Mouse (Mus musculus): ENCODE measurements around the gene Mrpl9. TPM values are rescaled to one million over a fixed set of nuclear protein-coding genes. Genes with fewer than 3 reads are reported as not detected.

Mrpl9 gene
- polyA plus RNA-seq, 1 experiment from 2014 or later = 47.6 TPM

DNA sequence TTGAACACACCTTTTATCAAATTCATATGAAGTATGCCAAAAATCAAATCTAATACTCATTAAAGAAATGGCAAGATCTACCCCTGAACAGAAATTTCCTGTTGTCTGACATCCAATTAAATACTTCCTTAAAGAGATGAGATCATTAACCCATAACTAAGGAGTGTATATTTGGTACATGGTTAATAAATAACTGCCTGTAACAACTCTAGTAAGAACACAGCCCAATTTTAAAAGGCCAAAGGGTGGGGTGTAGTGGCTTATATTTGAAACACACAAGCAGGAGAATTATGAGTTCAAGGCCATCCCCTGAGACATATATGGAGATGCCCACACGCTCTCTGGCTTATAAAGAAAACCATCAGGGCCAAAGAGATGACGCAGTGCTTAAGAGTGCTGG is 6.3 kb downstream of the Mrpl9 start:
- Histone ChIP-seq H3K4me3 (ENCODE audit: low read depth, low read length) (no peak overlapping the region), H3K9ac (ENCODE audit: low read length) (no peak overlapping the region), H3K4me1 (replicated peaks; ENCODE audit: control insufficient read depth, insufficient read depth) (no peaks in the 10 kb centered on the region), H3K4me2 (replicated peaks; ENCODE audit: low read depth) (no peak overlapping the region), H3K9me3 (ENCODE audit: control insufficient read depth, low read length) (no peaks in the 10 kb centered on the region), H3K27me3 (ENCODE audit: control insufficient read depth, insufficient read depth, low read length) (no peaks in the 10 kb centered on the region), H3K36me3 (ENCODE audit: control insufficient read depth, insufficient read depth, low read length) (peaks cover 22% of the 10 kb centered on the region), H3K27ac (replicated peaks) (no peak overlapping the region)
- 91% methylated on average over 2 of the region's 2 CpGs for WGBS
- TF ChIP-seq EP300 (optimal IDR thresholded peaks at IDR 0.05) (no peak), CTCF (IDR thresholded peaks at IDR 0.05; ENCODE audit: low read depth) (no peak)
- ATAC-seq (ENCODE audit: low FRiP score, low TSS enrichment) (no peak), DNase-seq (ENCODE audit: low spot score) (no peak)

DNA sequence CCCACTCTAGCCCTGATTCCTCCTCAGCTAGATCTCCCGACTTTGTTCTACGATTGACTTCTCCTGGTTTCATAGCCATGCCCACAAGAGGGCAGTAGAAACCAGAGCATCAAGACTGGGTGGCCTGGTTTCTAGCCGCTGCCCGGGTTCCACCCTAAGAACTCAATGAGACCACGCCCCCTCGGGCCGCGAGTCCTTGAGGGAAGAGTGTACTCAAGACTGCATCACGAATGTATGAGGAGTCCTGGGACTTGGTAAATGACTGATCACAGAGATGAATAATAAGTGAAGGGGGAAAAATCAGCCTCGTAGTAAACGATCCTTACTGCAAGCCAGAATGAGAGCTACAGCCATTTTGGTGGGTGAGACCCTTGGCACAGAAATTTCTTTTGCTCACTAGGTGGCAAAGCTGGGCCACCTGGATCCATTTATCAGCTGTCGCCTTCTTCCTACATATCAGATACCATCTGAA is 13.4 kb downstream of the Mrpl9 start:
- no peak for TF ChIP-seq EP300 (optimal IDR thresholded peaks at IDR 0.05)
- peak; percentile 94 for TF ChIP-seq CTCF (IDR thresholded peaks at IDR 0.05; ENCODE audit: low read depth)
- Histone ChIP-seq H3K9ac (ENCODE audit: low read length) (no peak overlapping the region), H3K9me3 (ENCODE audit: control insufficient read depth, low read length) (no peaks in the 10 kb centered on the region), H3K4me3 (ENCODE audit: low read depth, low read length) (peak overlapping the region; percentile 15; the same call in 1 of the 2 replicates), H3K4me1 (replicated peaks; ENCODE audit: control insufficient read depth, insufficient read depth) (no peaks in the 10 kb centered on the region), H3K4me2 (replicated peaks; ENCODE audit: low read depth) (peak overlapping the region; percentile 42), H3K27me3 (ENCODE audit: control insufficient read depth, insufficient read depth, low read length) (no peaks in the 10 kb centered on the region), H3K27ac (replicated peaks) (no peak overlapping the region), H3K36me3 (ENCODE audit: control insufficient read depth, insufficient read depth, low read length) (no peaks in the 10 kb centered on the region)
- peak; percentile 92 for ATAC-seq (ENCODE audit: low FRiP score, low TSS enrichment)
- 2% methylated on average over 12 of the region's 12 CpGs for WGBS
- peak; percentile 92 for DNase-seq (ENCODE audit: low spot score)

DNA sequence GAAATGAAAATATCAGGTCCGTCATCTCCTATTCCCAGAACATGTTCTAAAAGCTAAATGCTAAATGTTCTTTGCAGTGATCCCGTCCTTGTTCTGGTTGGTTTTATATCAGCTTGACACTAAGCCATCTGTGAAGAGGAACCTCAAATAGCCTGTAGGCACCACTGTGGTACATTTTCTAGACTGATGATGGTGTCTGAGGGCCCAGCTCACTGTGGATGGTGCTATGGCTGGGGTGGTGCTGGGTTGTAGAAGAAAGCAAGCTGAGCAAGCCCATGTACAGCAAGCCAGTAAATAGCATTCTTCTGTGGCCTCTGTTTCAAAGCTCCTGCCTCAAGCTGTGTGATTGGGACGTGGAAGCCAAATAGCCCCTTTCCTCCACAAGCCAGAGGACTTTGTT is 13.9 kb downstream of the Mrpl9 start:
- H3K4me2 ChIP-seq (replicated peaks; ENCODE audit: low read depth) = no peak overlapping the region; the same call in 1 of the 2 replicates
- 78% methylated on average over 3 of the region's 3 CpGs for WGBS
- H3K4me1 ChIP-seq (replicated peaks; ENCODE audit: control insufficient read depth, insufficient read depth) = no peaks in the 10 kb centered on the region
- no peak overlapping the region for H3K27ac ChIP-seq (replicated peaks)
- H3K36me3 ChIP-seq (ENCODE audit: control insufficient read depth, insufficient read depth, low read length) = no peaks in the 10 kb centered on the region
- no peaks in the 10 kb centered on the region for H3K9me3 ChIP-seq (ENCODE audit: control insufficient read depth, low read length)
- H3K9ac ChIP-seq (ENCODE audit: low read length) = no peak overlapping the region
- DNase-seq (ENCODE audit: low spot score) (no peak), ATAC-seq (ENCODE audit: low FRiP score, low TSS enrichment) (no peak)
- H3K4me3 ChIP-seq (ENCODE audit: low read depth, low read length) = no peak overlapping the region
- H3K27me3 ChIP-seq (ENCODE audit: control insufficient read depth, insufficient read depth, low read length) = no peaks in the 10 kb centered on the region
- TF ChIP-seq EP300 (optimal IDR thresholded peaks at IDR 0.05) (no peak), CTCF (IDR thresholded peaks at IDR 0.05; ENCODE audit: low read depth) (no peak)

DNA sequence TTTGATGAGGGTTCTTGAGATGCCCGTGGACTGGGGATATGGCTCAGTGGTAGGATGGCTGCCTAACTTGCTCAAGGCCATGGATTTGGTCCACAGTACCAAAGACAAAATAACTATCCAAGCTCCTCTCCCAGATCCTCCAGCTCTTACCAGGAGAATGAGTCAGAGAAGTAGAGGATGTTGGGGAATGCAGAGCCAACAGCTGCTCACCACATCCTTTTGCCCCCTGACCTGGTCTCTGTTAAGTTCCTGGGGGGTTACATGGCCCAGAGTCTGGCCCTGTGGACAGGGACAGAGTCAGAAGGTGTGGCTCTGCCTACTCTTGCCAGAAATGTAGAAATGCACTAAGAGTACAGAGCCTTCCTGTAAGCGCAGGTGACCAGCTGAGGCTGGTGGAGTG is 16.7 kb downstream of the Mrpl9 start:
- no peak overlapping the region for H3K9ac ChIP-seq (ENCODE audit: low read length)
- ATAC-seq (ENCODE audit: low FRiP score, low TSS enrichment) = no peak
- H3K9me3 ChIP-seq (ENCODE audit: control insufficient read depth, low read length) = no peaks in the 10 kb centered on the region
- DNase-seq (ENCODE audit: low spot score) = no peak
- no peaks in the 10 kb centered on the region for H3K27me3 ChIP-seq (ENCODE audit: control insufficient read depth, insufficient read depth, low read length)
- TF ChIP-seq CTCF (IDR thresholded peaks at IDR 0.05; ENCODE audit: low read depth) (no peak), EP300 (optimal IDR thresholded peaks at IDR 0.05) (no peak)
- H3K27ac ChIP-seq (replicated peaks) = no peak overlapping the region
- H3K36me3 ChIP-seq (ENCODE audit: control insufficient read depth, insufficient read depth, low read length) = no peaks in the 10 kb centered on the region
- H3K4me1 ChIP-seq (replicated peaks; ENCODE audit: control insufficient read depth, insufficient read depth) = no peaks in the 10 kb centered on the region
- H3K4me2 ChIP-seq (replicated peaks; ENCODE audit: low read depth) = no peak overlapping the region
- no peak overlapping the region for H3K4me3 ChIP-seq (ENCODE audit: low read depth, low read length)
- WGBS = 83% methylated on average over 2 of the region's 2 CpGs

DNA sequence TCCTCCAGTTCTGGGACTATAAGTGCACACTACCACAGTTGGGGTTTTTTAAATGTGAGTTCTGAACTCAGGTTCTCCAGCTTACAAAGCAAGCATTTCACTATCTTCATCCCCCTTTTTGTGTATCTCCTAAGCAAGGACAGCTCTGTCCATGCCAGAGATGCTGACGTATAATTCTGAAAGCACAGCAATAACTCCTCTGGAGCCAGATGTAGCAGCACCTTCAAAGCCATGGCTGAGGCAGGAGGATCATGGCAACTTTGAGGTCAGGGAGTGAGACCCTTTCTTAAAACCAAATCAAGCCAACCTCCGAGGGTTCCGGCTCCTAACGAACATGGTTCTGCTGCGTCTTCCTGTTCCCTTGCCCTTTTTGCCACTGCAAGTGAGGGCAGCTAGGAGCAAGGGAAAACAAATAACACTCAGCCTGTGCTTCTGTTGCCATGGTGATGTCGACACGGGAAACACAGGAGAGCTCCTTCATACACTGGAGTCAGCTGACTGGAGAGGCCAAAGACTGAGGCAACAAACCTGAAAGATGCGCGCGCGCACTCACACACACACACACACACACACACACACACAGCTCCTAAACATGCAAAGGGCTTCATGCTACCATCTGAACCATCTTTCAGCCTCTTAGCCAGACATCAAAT is 20.9 kb downstream of the Mrpl9 start:
- peak; percentile 88 for ATAC-seq (ENCODE audit: low FRiP score, low TSS enrichment)
- WGBS = 55% methylated on average over 11 of the region's 11 CpGs

DNA sequence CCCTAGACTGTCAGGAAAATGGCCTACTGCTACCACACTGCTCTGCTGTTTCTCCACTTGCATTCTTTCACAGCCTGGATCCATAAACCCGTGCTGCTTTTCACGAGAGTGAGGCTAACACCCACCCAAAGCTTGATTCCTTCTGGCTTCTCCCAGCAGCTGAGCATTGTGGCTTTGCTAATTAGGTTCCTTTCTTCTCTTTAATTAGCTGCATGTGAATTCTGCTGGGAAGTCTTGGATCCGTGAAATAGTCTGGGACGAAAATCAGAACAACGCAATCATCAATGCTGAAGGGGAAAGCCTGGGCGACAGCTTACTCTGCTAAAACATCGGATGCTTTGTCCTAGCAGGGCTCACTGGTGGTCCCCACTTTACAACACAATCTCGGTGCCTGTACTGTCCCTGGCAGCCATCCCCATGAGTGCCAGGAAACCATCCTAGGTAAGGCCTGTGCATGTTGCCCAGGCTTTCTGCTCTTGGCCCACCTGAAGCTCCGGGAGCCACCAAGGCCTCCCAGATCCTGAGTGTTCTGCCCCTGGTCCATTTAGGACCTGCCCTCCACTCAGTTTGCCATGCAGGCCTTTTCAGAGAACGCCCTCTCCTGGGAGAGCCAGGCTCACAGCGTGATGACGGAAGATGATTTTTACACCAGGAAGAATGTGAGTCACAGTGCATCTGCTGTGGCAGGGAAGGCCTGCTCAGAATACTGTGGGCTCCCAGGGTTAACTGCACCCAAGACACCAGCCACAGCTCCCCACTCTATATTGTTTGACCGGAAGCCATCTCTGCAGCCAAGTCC is 22.7 kb downstream of the Mrpl9 start:
- Histone ChIP-seq H3K4me1 (replicated peaks; ENCODE audit: control insufficient read depth, insufficient read depth) (no peaks in the 10 kb centered on the region), H3K36me3 (ENCODE audit: control insufficient read depth, insufficient read depth, low read length) (no peaks in the 10 kb centered on the region), H3K27ac (replicated peaks) (no peak overlapping the region), H3K27me3 (ENCODE audit: control insufficient read depth, insufficient read depth, low read length) (no peaks in the 10 kb centered on the region), H3K9me3 (ENCODE audit: control insufficient read depth, low read length) (no peaks in the 10 kb centered on the region), H3K4me2 (replicated peaks; ENCODE audit: low read depth) (no peak overlapping the region), H3K4me3 (ENCODE audit: low read depth, low read length) (no peak overlapping the region), H3K9ac (ENCODE audit: low read length) (no peak overlapping the region)
- no peak for ATAC-seq (ENCODE audit: low FRiP score, low TSS enrichment)
- DNase-seq (ENCODE audit: low spot score) = no peak
- no peak for TF ChIP-seq CTCF (IDR thresholded peaks at IDR 0.05; ENCODE audit: low read depth)
- TF ChIP-seq EP300 (optimal IDR thresholded peaks at IDR 0.05) = no peak
- WGBS = 79% methylated on average over 13 of the region's 13 CpGs

More for the DNA sequence above, 20.9 kb downstream of the Mrpl9 start:
- no peak overlapping the region for H3K4me3 ChIP-seq (ENCODE audit: low read depth, low read length)
- H3K27me3 ChIP-seq (ENCODE audit: control insufficient read depth, insufficient read depth, low read length) = no peaks in the 10 kb centered on the region
- no peaks in the 10 kb centered on the region for H3K4me1 ChIP-seq (replicated peaks; ENCODE audit: control insufficient read depth, insufficient read depth)
- no peak overlapping the region for H3K4me2 ChIP-seq (replicated peaks; ENCODE audit: low read depth)
- no peaks in the 10 kb centered on the region for H3K9me3 ChIP-seq (ENCODE audit: control insufficient read depth, low read length)
- DNase-seq (ENCODE audit: low spot score) = peak; percentile 52
- no peak for TF ChIP-seq EP300 (optimal IDR thresholded peaks at IDR 0.05)
- TF ChIP-seq CTCF (IDR thresholded peaks at IDR 0.05; ENCODE audit: low read depth) = no peak
- H3K9ac ChIP-seq (ENCODE audit: low read length) = no peak overlapping the region; the same call in 1 of the 2 replicates
- H3K36me3 ChIP-seq (ENCODE audit: control insufficient read depth, insufficient read depth, low read length) = no peaks in the 10 kb centered on the region
- no peak overlapping the region for H3K27ac ChIP-seq (replicated peaks)
